8 mouse cellular contexts compared by ENCODE assay signal in genomic region chr1:131937659-131938305, GRCm38 (mm10). TPM values are rescaled to one million over a fixed set of nuclear protein-coding genes. Genes with fewer than 3 reads are reported as not detected.
DNase-seq lines count a peak whose midpoint lies in the region; ATAC-seq and TF ChIP-seq lines count a peak whose summit lies in the region.

No protein-coding gene starts in this region.

- H3K27me3 ChIP-seq in intestine, embryonic 16.5 days (replicated peaks; ENCODE audit: control insufficient read depth, insufficient read depth, low read length): no peaks in the 10 kb centered on the region
- no peaks in the 10 kb centered on the region for H3K27me3 ChIP-seq in midbrain, embryonic 10.5 days (ENCODE audit: low read depth, poor library complexity, severe bottlenecking)

- H3K4me3 ChIP-seq in gastrocnemius, adult 2 months: no peak overlapping the region
- no peak overlapping the region for H3K4me3 ChIP-seq in intestine, embryonic 16.5 days (ENCODE audit: low read length)
- no peak overlapping the region for H3K4me3 ChIP-seq in midbrain, embryonic 10.5 days

- intact Hi-C loops in gastrocnemius, adult 2 months (cut with DNase I): loop anchor here (5.0 kb wide), 1 partner anchor 45 kb away; no protein-coding TSS in a partner anchor

- TF ChIP-seq CTCF in gastrocnemius, adult 2 months (IDR thresholded peaks at IDR 0.05): peak; percentile 69

- H3K4me1 ChIP-seq in intestine, embryonic 16.5 days (ENCODE audit: control insufficient read depth, insufficient read depth, low read length): no peaks in the 10 kb centered on the region
- peaks cover 15% of the 10 kb centered on the region for H3K4me1 ChIP-seq in midbrain, embryonic 10.5 days

- no peak overlapping the region for H3K4me2 ChIP-seq in intestine, embryonic 16.5 days (ENCODE audit: low read depth, low read length)

- peak; percentile 49 for DNase-seq in gastrocnemius, adult 18-20 months (ENCODE audit: low spot score)
- DNase-seq in gastrocnemius, postnatal 25 days: no peak
- peak; percentile 82 to 85 for DNase-seq in cerebellum, postnatal 14 days
- DNase-seq in gastrocnemius, adult 2 months: peak; percentile 65
- peak; percentile 26 to 78 for DNase-seq in left cerebral cortex, adult 9 months (ENCODE audit: low spot score in 2 of 2)
- peak; percentile 66 for DNase-seq in midbrain, embryonic 10.5 days (ENCODE audit: low spot score)
- DNase-seq in skeletal muscle tissue, adult 2 months (ENCODE audit: low read depth, low spot score): peak; percentile 38

- H3K36me3 ChIP-seq in intestine, embryonic 16.5 days (ENCODE audit: control insufficient read depth, insufficient read depth, low read length): 0 out of 2 replicates have a peak, but pooled peaks cover 4% of the 10 kb centered on the region
- peaks cover 55% of the 10 kb centered on the region for H3K36me3 ChIP-seq in midbrain, embryonic 10.5 days

- peak; percentile 43; the same call in 1 of the 2 replicates for ATAC-seq in intestine, embryonic 16.5 days

- H3K9me3 ChIP-seq in intestine, embryonic 16.5 days (ENCODE audit: control insufficient read depth, low read length): no peaks in the 10 kb centered on the region
- H3K9me3 ChIP-seq in midbrain, embryonic 10.5 days (replicated peaks): no peaks in the 10 kb centered on the region

- no peak overlapping the region for H3K27ac ChIP-seq in gastrocnemius, adult 2 months
- H3K27ac ChIP-seq in intestine, embryonic 16.5 days (ENCODE audit: low read length): no peak overlapping the region
- H3K27ac ChIP-seq in midbrain, embryonic 10.5 days (replicated peaks): no peak overlapping the region

- WGBS in intestine, embryonic 16.5 days: 57% methylated on average over 6 of the region's 6 CpGs
- 64% methylated on average over 6 of the region's 6 CpGs for WGBS in midbrain, embryonic 10.5 days

- no peak overlapping the region for H3K9ac ChIP-seq in intestine, embryonic 16.5 days (ENCODE audit: low read depth, low read length)

RNA-seq across cellular contexts. Expression of gene Slc45a3, which starts 25.0 kb away (rescaled TPM):
- 1 to 10 TPM; 1.4 to 2.2 TPM for total RNA-seq in gastrocnemius, adult 18-20 months (2021)
- 1 to 10 TPM; 1.3 to 1.6 TPM for total RNA-seq in gastrocnemius, postnatal 25 days (2021)
- total RNA-seq in gastrocnemius, adult 2 months (2021): 1 to 10 TPM in 1 of 2 experiments, under 1 TPM in 1; 0.84 to 1.4 TPM
- 2.5 and 2.9 TPM in 2 replicates for polyA plus RNA-seq in intestine, embryonic 16.5 days (2015; fragmentation: Nextera tagmentation; extraction: Ambion mirVana)
- 18.6 and 22.3 TPM in 2 replicates for polyA plus RNA-seq in midbrain, embryonic 10.5 days (2016; fragmentation: Nextera tagmentation; extraction: Ambion mirVana)

RNA-seq across cellular contexts. Expression of gene Nucks1, which starts 27.4 kb away (rescaled TPM):
- 10 to 100 TPM; 65.8 to 72.3 TPM for total RNA-seq in gastrocnemius, adult 18-20 months (2021)
- total RNA-seq in gastrocnemius, postnatal 25 days (2021): 10 to 100 TPM; 53.8 to 53.9 TPM
- 10 to 100 TPM; 61.7 to 71.4 TPM for total RNA-seq in gastrocnemius, adult 2 months (2021)
- polyA plus RNA-seq in intestine, embryonic 16.5 days (2015; fragmentation: Nextera tagmentation; extraction: Ambion mirVana): 44.5 TPM in 2 replicates
- polyA plus RNA-seq in midbrain, embryonic 10.5 days (2016; fragmentation: Nextera tagmentation; extraction: Ambion mirVana): 103 and 104 TPM in 2 replicates
